Mouse (Mus musculus): ENCODE results near the gene Prkg1. TPM values are rescaled to one million over a fixed set of nuclear protein-coding genes. Genes with fewer than 3 reads are reported as not detected.

The Prkg1 gene
- total and polyA plus RNA-seq, 3 experiments, result 2.2 to 13.6 (median 11.0) TPM

DNA sequence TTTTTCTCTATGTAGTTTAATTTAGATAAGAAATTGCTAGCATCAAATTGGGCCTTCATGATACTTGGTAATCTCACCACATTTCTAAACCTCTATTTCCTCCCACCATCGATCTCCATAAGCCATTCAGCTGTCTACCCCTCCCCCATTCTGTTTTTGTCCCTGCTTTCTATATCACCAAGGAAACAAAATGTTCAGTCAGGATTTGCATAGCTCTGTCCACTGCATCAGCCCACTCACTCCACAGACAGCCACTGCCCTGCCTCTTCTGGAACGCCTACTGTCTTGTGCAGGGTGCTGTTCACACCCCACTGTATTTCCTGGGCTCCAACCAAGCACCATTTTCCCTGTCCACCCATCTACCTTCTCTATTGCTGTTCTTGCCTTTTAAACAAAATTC is 874.5 kb downstream of the Prkg1 start:
- intact Hi-C loops (cut with DNase I), result no loop called here
- WGBS, result 74% methylated on average over 2 of the region's 2 CpGs
- Histone ChIP-seq H3K36me3 (ENCODE audit: control insufficient read depth, insufficient read depth, low read length) (no peaks in the 10 kb centered on the region), H3K9ac (ENCODE audit: low read depth, low read length) (no peak overlapping the region), H3K27me3 (ENCODE audit: control insufficient read depth, insufficient read depth, low read length) (no peaks in the 10 kb centered on the region), H3K27ac (no peak overlapping the region), H3K79me2 (replicated peaks; ENCODE audit: control insufficient read depth, insufficient read depth, low read length) (no peaks in the 10 kb centered on the region), H3K4me3 (no peak overlapping the region), H3K4me1 (ENCODE audit: control insufficient read depth, insufficient read depth, low read length) (no peaks in the 10 kb centered on the region)
- TF ChIP-seq POLR2A (IDR thresholded peaks at IDR 0.05; ENCODE audit: insufficient read depth, low read depth, low read length) (no peak), CTCF (IDR thresholded peaks at IDR 0.05) (no peak), EP300 (IDR thresholded peaks at IDR 0.05; ENCODE audit: insufficient read depth, low read depth, low read length) (no peak)
- DNase-seq, result no peak

DNA sequence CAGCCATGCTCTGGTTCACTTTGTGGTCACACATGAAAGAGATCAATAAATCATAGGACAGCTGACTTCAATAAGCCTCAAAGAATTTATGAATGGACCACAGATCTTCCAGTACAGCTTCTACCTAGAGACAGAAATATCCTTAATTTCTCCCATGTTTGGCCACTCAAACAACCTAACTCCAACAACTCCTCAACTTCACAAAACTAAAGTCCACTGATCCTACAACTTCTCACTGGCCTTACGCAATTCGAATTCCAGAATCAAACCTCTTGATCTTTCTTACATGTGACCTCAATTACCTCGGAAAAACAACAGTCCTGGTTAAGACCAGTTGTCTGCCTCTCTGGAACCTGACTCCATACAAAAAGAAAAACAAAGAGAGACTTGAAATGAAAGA is 875.0 kb downstream of the Prkg1 start:
- no peak for TF ChIP-seq POLR2A (IDR thresholded peaks at IDR 0.05; ENCODE audit: insufficient read depth, low read depth, low read length)
- TF ChIP-seq CTCF (IDR thresholded peaks at IDR 0.05), result no peak
- TF ChIP-seq EP300 (IDR thresholded peaks at IDR 0.05; ENCODE audit: insufficient read depth, low read depth, low read length), result no peak
- H3K4me3 ChIP-seq, result no peak overlapping the region
- H3K9ac ChIP-seq (ENCODE audit: low read depth, low read length), result no peak overlapping the region
- intact Hi-C loops (cut with DNase I), result no loop called here
- no peaks in the 10 kb centered on the region for H3K36me3 ChIP-seq (ENCODE audit: control insufficient read depth, insufficient read depth, low read length)
- H3K79me2 ChIP-seq (replicated peaks; ENCODE audit: control insufficient read depth, insufficient read depth, low read length), result no peaks in the 10 kb centered on the region
- H3K27ac ChIP-seq, result no peak overlapping the region
- H3K27me3 ChIP-seq (ENCODE audit: control insufficient read depth, insufficient read depth, low read length), result no peaks in the 10 kb centered on the region
- DNase-seq, result no peak
- 84% methylated on average over 3 of the region's 3 CpGs for whole genome bisulfite sequencing
- no peaks in the 10 kb centered on the region for H3K4me1 ChIP-seq (ENCODE audit: control insufficient read depth, insufficient read depth, low read length)

DNA sequence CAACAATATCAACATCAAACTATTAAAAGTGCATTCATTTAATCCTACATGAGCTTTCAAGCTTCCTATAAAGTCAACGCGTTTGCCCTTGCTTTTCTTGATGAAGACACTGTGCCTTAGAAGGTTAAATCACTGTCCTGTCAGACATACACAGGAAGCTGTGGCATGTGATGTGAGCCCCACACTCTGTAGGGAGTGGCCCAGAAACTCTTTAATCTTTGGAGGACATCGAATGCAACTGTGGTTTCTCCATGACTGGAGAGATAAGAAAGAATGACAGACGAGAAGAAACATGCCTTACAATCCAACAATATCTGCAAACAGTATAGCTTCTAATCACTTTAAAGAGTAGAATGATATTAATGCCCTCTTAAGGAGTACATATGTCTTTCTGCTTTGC is 903.4 kb downstream of the Prkg1 start:
- 45% methylated on average over 4 of the region's 4 CpGs for WGBS
- Histone ChIP-seq H3K36me3 (ENCODE audit: control insufficient read depth, insufficient read depth, low read length) (no peaks in the 10 kb centered on the region), H3K4me1 (ENCODE audit: control insufficient read depth, insufficient read depth, low read length) (no peaks in the 10 kb centered on the region), H3K27me3 (ENCODE audit: control insufficient read depth, insufficient read depth, low read length) (no peaks in the 10 kb centered on the region), H3K4me3 (no peak overlapping the region), H3K79me2 (replicated peaks; ENCODE audit: control insufficient read depth, insufficient read depth, low read length) (no peaks in the 10 kb centered on the region), H3K27ac (no peak overlapping the region), H3K9ac (ENCODE audit: low read depth, low read length) (no peak overlapping the region)
- no peak for DNase-seq
- intact Hi-C loops (cut with DNase I), result no loop called here
- TF ChIP-seq EP300 (IDR thresholded peaks at IDR 0.05; ENCODE audit: insufficient read depth, low read depth, low read length) (no peak), POLR2A (IDR thresholded peaks at IDR 0.05; ENCODE audit: insufficient read depth, low read depth, low read length) (no peak), CTCF (IDR thresholded peaks at IDR 0.05) (no peak)

DNA sequence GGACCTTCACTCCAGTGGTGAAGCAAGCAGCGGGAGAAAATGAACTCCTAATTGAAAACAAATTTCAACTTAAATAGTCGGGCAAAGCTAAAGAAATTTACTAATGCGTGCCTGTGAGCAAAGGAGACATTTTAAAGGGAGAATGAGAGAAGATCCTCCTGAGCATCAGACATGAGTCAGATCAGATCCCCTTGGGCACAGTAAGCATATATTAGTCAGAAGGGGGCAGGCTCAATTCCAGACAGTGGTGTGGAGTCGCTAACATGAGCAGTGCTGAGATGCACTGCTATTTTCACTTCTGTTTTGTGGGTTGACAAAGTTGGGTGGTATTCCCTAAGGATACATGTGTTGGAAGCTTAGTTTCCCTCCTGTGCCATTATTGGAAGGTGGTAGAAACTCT is 913.8 kb downstream of the Prkg1 start:
- Histone ChIP-seq H3K27ac (no peak overlapping the region), H3K9ac (ENCODE audit: low read depth, low read length) (no peak overlapping the region), H3K27me3 (ENCODE audit: control insufficient read depth, insufficient read depth, low read length) (no peaks in the 10 kb centered on the region), H3K4me1 (ENCODE audit: control insufficient read depth, insufficient read depth, low read length) (no peaks in the 10 kb centered on the region), H3K36me3 (ENCODE audit: control insufficient read depth, insufficient read depth, low read length) (no peaks in the 10 kb centered on the region), H3K79me2 (replicated peaks; ENCODE audit: control insufficient read depth, insufficient read depth, low read length) (no peaks in the 10 kb centered on the region), H3K4me3 (no peak overlapping the region)
- intact Hi-C loops (cut with DNase I), result no loop called here
- no peak for DNase-seq
- 84% methylated on average over 4 of the region's 4 CpGs for WGBS
- TF ChIP-seq CTCF (IDR thresholded peaks at IDR 0.05) (no peak), POLR2A (IDR thresholded peaks at IDR 0.05; ENCODE audit: insufficient read depth, low read depth, low read length) (no peak), EP300 (IDR thresholded peaks at IDR 0.05; ENCODE audit: insufficient read depth, low read depth, low read length) (no peak)

DNA sequence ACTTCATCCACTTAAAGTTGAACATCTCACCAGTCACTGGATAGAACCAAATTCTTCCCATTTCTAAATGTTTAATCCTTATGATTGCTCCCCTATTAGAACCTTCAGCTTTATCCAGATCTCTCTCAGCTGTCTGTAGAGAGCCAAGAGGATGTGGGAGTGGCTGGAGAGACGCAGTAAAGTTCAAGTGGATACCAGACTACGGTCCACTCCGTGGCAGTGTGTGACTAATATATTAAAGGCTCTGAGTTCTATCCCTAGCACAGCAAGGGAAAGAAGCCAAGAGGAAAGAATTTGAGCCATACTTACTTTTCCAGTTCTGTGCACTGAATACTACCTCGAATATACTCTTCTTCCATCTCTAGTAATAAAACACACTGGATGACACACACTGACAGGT is 919.9 kb downstream of the Prkg1 start:
- WGBS, result 22% methylated on average over 4 of the region's 4 CpGs
- DNase-seq, result no peak
- H3K9ac ChIP-seq (ENCODE audit: low read depth, low read length), result no peak overlapping the region
- no peaks in the 10 kb centered on the region for H3K27me3 ChIP-seq (ENCODE audit: control insufficient read depth, insufficient read depth, low read length)
- no peaks in the 10 kb centered on the region; the same call in 1 of the 2 replicates for H3K4me1 ChIP-seq (ENCODE audit: control insufficient read depth, insufficient read depth, low read length)
- no peak overlapping the region for H3K27ac ChIP-seq
- H3K36me3 ChIP-seq (ENCODE audit: control insufficient read depth, insufficient read depth, low read length), result no peaks in the 10 kb centered on the region
- no peak overlapping the region for H3K4me3 ChIP-seq
- TF ChIP-seq EP300 (IDR thresholded peaks at IDR 0.05; ENCODE audit: insufficient read depth, low read depth, low read length) (no peak), POLR2A (IDR thresholded peaks at IDR 0.05; ENCODE audit: insufficient read depth, low read depth, low read length) (no peak), CTCF (IDR thresholded peaks at IDR 0.05) (no peak)
- intact Hi-C loops (cut with DNase I), result loop anchor here (5.0 to 10.0 kb wide), 4 partner anchors 180 to 912 kb away; no protein-coding TSS in a partner anchor
- H3K79me2 ChIP-seq (replicated peaks; ENCODE audit: control insufficient read depth, insufficient read depth, low read length), result no peaks in the 10 kb centered on the region

DNA sequence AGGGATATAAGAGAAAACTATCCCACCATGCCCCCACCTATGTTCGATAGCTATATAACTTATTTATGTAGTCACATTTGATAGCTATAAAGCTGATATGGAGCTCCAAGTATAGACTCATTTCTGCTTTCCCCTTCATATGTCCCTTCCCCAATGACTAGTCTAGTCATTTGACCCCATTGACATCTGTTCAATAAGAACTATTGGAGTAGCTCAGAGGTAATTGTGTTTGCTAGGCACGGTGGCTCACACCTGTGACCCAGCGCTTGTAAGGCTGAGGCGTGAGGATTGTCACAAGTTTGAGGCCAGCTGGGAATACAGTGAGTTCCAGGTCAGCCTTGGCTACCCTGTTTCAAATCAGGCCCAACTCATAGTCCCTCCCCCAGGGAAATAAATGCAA is 921.2 kb downstream of the Prkg1 start:
- H3K27ac ChIP-seq, result no peak overlapping the region
- intact Hi-C loops (cut with DNase I), result loop anchor here (2.0 to 10.0 kb wide), 5 partner anchors 179 to 1123 kb away; no protein-coding TSS in a partner anchor
- no peak overlapping the region for H3K4me3 ChIP-seq
- no peaks in the 10 kb centered on the region for H3K36me3 ChIP-seq (ENCODE audit: control insufficient read depth, insufficient read depth, low read length)
- TF ChIP-seq POLR2A (IDR thresholded peaks at IDR 0.05; ENCODE audit: insufficient read depth, low read depth, low read length) (no peak), EP300 (IDR thresholded peaks at IDR 0.05; ENCODE audit: insufficient read depth, low read depth, low read length) (no peak), CTCF (IDR thresholded peaks at IDR 0.05) (no peak)
- H3K79me2 ChIP-seq (replicated peaks; ENCODE audit: control insufficient read depth, insufficient read depth, low read length), result no peaks in the 10 kb centered on the region
- no peak for DNase-seq
- no peaks in the 10 kb centered on the region; the same call in 1 of the 2 replicates for H3K4me1 ChIP-seq (ENCODE audit: control insufficient read depth, insufficient read depth, low read length)
- 77% methylated on average over 4 of the region's 4 CpGs for WGBS
- no peaks in the 10 kb centered on the region for H3K27me3 ChIP-seq (ENCODE audit: control insufficient read depth, insufficient read depth, low read length)
- no peak overlapping the region for H3K9ac ChIP-seq (ENCODE audit: low read depth, low read length)
